In genomic region chr13:5804381-5804941, GRCm38 (mm10) we compare ENCODE assay signal across 10 mouse cellular contexts. TPM values are rescaled to one million over a fixed set of nuclear protein-coding genes. Genes with fewer than 3 reads are reported as not detected.
DNase-seq lines count a peak whose midpoint lies in the region; ATAC-seq and TF ChIP-seq lines count a peak whose summit lies in the region.
"Had no signal": no experiment of that assay in that cellular context is flagged by ENCODE, and none has a peak within 500 bp of the region (broad histone marks: within the 10 kb centered on the region; RNA-seq: fewer than 3 reads in every experiment).

No protein-coding gene starts in this region.

- no peak overlapping the region for H3K9ac ChIP-seq in forebrain, embryonic 14.5 days (ENCODE audit: low read length)
- no peak overlapping the region for H3K9ac ChIP-seq in liver, postnatal 0 days (replicated peaks)

- H3K27ac ChIP-seq in forebrain, embryonic 14.5 days (ENCODE audit: low read depth, low read length), result no peak overlapping the region
- H3K27ac ChIP-seq in forebrain, embryonic 10.5 days, result no peak overlapping the region
- H3K27ac ChIP-seq in liver, postnatal 0 days (ENCODE audit: low read depth), result peak overlapping the region; percentile 87
- no peak overlapping the region for H3K27ac ChIP-seq in hindbrain, embryonic 10.5 days

- ATAC-seq in forebrain, embryonic 14.5 days, result no peak
- ATAC-seq in liver, postnatal 0 days, result peak; percentile 29; the same call in 1 of the 2 replicates

- peaks cover 6% of the 10 kb centered on the region for H3K4me1 ChIP-seq in forebrain, embryonic 14.5 days (ENCODE audit: control insufficient read depth, insufficient read depth, low read length)
- H3K4me1 ChIP-seq in forebrain, embryonic 10.5 days, result peaks cover 18% of the 10 kb centered on the region
- peaks cover 17% of the 10 kb centered on the region for H3K4me1 ChIP-seq in liver, postnatal 0 days (ENCODE audit: insufficient read depth)
- H3K4me1 ChIP-seq in hindbrain, embryonic 10.5 days (replicated peaks), result peaks cover 13% of the 10 kb centered on the region

- H3K9me3 ChIP-seq in forebrain, embryonic 14.5 days (replicated peaks; ENCODE audit: control insufficient read depth, low read length), result no peaks in the 10 kb centered on the region
- H3K9me3 ChIP-seq in forebrain, embryonic 10.5 days, result no peaks in the 10 kb centered on the region
- H3K9me3 ChIP-seq in liver, postnatal 0 days (ENCODE audit: low read length), result no peaks in the 10 kb centered on the region
- H3K9me3 ChIP-seq in hindbrain, embryonic 10.5 days, result no peaks in the 10 kb centered on the region

- no peak overlapping the region for H3K4me3 ChIP-seq in forebrain, embryonic 14.5 days (ENCODE audit: low read depth, low read length)
- H3K4me3 ChIP-seq in forebrain, embryonic 10.5 days, result no peak overlapping the region
- H3K4me3 ChIP-seq in liver, postnatal 0 days (ENCODE audit: low read depth, low read length), result peak overlapping the region; percentile 19
- H3K4me3 ChIP-seq in hindbrain, embryonic 10.5 days, result no peak overlapping the region

- DNase-seq in forebrain, embryonic 14.5 days (ENCODE audit: low spot score), result peak; percentile 19
- no peak for DNase-seq in forebrain, embryonic 10.5 days (ENCODE audit: extremely low spot score, low spot score)
- peak; percentile 56 for DNase-seq in 416B (ENCODE audit: low read depth)
- DNase-seq in embryo, embryonic 11 days, result peak; percentile 38
- no peak for DNase-seq in liver, postnatal 0 days
- DNase-seq in right cerebral cortex, postnatal 14 days, result no peak
- DNase-seq in gastrocnemius, postnatal 4 days (ENCODE audit: low spot score in 2 of 2), result no peak
- no peak for DNase-seq in hindbrain, embryonic 10.5 days (ENCODE audit: low spot score)
- DNase-seq: cerebellum, postnatal 25 days; layer of hippocampus, postnatal 36 days had no signal

- H3K4me2 ChIP-seq in forebrain, embryonic 14.5 days (ENCODE audit: low read length), result no peak overlapping the region
- H3K4me2 ChIP-seq in liver, postnatal 0 days (ENCODE audit: low read depth, low read length), result peak overlapping the region; percentile 61

- TF ChIP-seq CTCF in liver, postnatal 0 days (IDR thresholded peaks at IDR 0.05; ENCODE audit: low read depth), result no peak

- 19% methylated on average over 7 of the region's 7 CpGs for WGBS in forebrain, embryonic 14.5 days
- WGBS in forebrain, embryonic 10.5 days, result 26% methylated on average over 7 of the region's 7 CpGs
- 11% methylated on average over 7 of the region's 7 CpGs for WGBS in liver, postnatal 0 days (ENCODE audit: insufficient replicate concordance)
- WGBS in hindbrain, embryonic 10.5 days, result 14% methylated on average over 7 of the region's 7 CpGs

- H3K27me3 ChIP-seq in forebrain, embryonic 14.5 days (replicated peaks; ENCODE audit: control insufficient read depth, insufficient read depth, low read length), result no peaks in the 10 kb centered on the region
- no peaks in the 10 kb centered on the region for H3K27me3 ChIP-seq in forebrain, embryonic 10.5 days (ENCODE audit: poor library complexity, severe bottlenecking)
- no peaks in the 10 kb centered on the region for H3K27me3 ChIP-seq in liver, postnatal 0 days (ENCODE audit: insufficient read depth, low read length)
- no peaks in the 10 kb centered on the region for H3K27me3 ChIP-seq in hindbrain, embryonic 10.5 days (ENCODE audit: insufficient read depth, poor library complexity, severe bottlenecking)

- H3K36me3 ChIP-seq in forebrain, embryonic 14.5 days (ENCODE audit: control insufficient read depth, insufficient read depth, low read length), result no peaks in the 10 kb centered on the region
- H3K36me3 ChIP-seq in forebrain, embryonic 10.5 days (replicated peaks), result no peaks in the 10 kb centered on the region
- H3K36me3 ChIP-seq in liver, postnatal 0 days (replicated peaks; ENCODE audit: insufficient read depth, low read length), result no peaks in the 10 kb centered on the region
- no peaks in the 10 kb centered on the region for H3K36me3 ChIP-seq in hindbrain, embryonic 10.5 days

- TF ChIP-seq EP300 in liver, postnatal 0 days (IDR thresholded peaks at IDR 0.05; ENCODE audit: low read depth), result peak; percentile 67

RNA-seq across cellular contexts. Expression of gene Klf6, which starts 56.8 kb away (rescaled TPM):
- 56.9 and 80.8 TPM in 2 replicates for polyA plus RNA-seq in forebrain, embryonic 14.5 days (2014; fragmentation: Nextera tagmentation; extraction: Ambion mirVana)
- 42.6 and 43.6 TPM in 2 replicates for polyA plus RNA-seq in forebrain, embryonic 10.5 days (2016; fragmentation: Nextera tagmentation; extraction: Ambion mirVana)
- 15.3 and 18.9 TPM in 2 replicates for polyA plus RNA-seq in liver, postnatal 0 days (2015; fragmentation: Nextera tagmentation; extraction: Ambion mirVana)
- total RNA-seq in gastrocnemius, postnatal 4 days (2021), result 10 to 100 TPM; 54.2 to 58.3 TPM
- polyA plus RNA-seq in hindbrain, embryonic 10.5 days (2016; fragmentation: Nextera tagmentation; extraction: Ambion mirVana), result 58.2 and 59.0 TPM in 2 replicates

Comparison
In these comparisons a context has a peak if more than half of its experiments do, and no peak if none do; other contexts are left out.
1. DNase-seq: peak in forebrain, embryonic 14.5 days (single experiment), 416B (single experiment) and embryo, embryonic 11 days (single experiment); none in forebrain, embryonic 10.5 days (single experiment), liver, postnatal 0 days (single experiment), right cerebral cortex, postnatal 14 days (single experiment), gastrocnemius, postnatal 4 days (0 of 2) and hindbrain, embryonic 10.5 days (single experiment).